Mouse (Mus musculus) heart, postnatal 25 days (tissue): ENCODE results near the gene Cyp4f39. TPM values are rescaled to one million over a fixed set of nuclear protein-coding genes. Genes with fewer than 3 reads are reported as not detected.

ENCODE experiments used
- DNase-seq: peaks from one replicate; pipeline ENCODE4 v3.0.0; 2022; ENCODE audit warnings: low spot score
- intact Hi-C: fragments of 180-260 bp; cut with DNase I; formaldehyde crosslinking; loops from one replicate; pipeline ENCODE4 v1.15.1; 2025
- total RNA-seq, 2 experiments: library from RNA; stranded (reverse); gene quantifications; 2 replicates each; pipeline ENCODE4 v1.2.3; 2021

The Cyp4f39 gene
- total RNA-seq, result under 1 TPM in 1 of 2 experiments, not detected in 1; 0.18 TPM

DNA sequence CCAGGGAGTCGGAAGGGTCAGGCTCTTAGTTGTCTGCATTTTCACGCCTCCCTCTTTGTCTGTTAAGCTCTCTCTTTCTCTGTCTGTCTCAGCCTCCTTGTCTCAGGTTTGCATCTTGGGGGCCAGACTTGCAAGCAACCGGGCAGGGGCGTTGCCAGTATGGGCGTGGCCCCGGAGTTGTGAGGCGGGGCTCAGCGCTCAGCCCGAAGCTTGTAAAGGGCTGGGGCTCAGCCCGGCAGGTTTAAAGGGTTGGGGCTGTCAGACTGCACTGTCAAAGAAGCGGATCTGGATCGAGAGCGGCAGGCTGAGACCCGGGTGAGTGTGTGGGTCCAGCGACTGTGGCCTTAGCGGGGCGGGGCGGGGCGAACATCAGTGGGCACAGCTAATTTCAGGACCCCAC is at the start of gene Cyp4f39:
Gene Cyp4f39, plus strand, starts transcription at position 242 of the 400 bp plus-strand sequence.
- DNase-seq, result no peak
- intact Hi-C loops, result no loop called here

DNA sequence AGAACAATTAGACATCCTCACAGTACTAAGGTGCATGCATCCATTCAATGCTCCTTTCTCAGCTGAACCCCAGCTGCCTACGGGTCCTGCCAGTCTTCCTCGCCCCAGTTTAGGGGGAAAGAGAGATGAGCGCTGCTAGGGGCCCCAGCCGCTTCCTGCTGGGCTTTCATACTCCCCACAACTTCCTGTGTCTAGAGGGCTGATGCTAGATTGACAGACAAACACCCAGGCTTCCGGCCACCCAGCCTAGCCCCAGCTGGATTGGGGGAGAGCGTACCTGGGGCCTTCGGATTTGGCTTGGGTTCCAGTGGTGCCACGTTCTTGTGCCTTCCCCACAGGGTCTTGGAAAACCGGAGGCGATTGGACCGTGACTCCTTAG is 49.8 kb upstream of the Cyp4f39 start:
- DNase-seq, result no peak
- intact Hi-C loops, result no loop called here

DNA sequence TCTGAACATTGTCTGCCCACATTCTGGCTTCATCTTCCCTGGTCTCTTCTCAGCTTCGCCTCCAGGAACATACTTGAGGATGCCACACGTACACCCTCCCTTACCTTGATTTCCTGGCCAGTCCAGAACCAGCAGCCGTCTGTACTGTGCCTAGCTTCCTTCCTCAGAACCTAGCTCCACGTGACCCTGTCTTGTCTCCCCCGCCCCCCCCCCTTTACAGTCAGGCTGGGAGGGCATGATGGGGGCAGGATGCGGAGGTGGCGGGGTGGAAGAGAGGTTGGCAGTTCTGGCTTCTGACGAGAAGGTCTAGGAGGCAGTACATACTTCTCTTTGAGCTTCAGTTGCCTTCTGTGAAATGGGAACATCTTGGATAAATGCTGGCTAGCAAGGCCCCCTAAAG is 49.1 kb upstream of the Cyp4f39 start, which contains the start of gene Rasal3:
Gene Rasal3, minus strand, starts transcription at position 167 of the 400 bp plus-strand sequence.
- DNase-seq, result no peak
- intact Hi-C loops, result no loop called here

DNA sequence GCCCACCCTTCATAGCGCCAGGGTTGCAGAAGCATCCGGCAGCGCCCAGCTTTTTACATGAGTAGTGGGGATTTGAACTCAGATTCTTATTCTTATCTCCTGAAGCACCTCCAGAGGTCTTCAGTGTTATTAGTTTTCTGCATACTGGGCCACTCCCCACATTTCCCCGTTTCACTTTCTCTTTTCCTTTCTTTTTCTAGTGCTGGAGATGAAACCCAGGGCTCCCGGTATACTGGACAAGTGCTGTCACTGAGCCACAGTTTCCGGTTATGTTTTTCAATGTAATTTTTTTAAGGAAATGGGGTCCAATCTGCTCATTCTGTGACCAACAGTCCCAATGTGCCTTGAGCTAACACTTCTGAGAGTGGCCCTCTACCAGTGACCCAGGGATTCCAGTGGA is 40.6 kb upstream of the Cyp4f39 start:
- intact Hi-C loops, result no loop called here
- DNase-seq, result no peak

DNA sequence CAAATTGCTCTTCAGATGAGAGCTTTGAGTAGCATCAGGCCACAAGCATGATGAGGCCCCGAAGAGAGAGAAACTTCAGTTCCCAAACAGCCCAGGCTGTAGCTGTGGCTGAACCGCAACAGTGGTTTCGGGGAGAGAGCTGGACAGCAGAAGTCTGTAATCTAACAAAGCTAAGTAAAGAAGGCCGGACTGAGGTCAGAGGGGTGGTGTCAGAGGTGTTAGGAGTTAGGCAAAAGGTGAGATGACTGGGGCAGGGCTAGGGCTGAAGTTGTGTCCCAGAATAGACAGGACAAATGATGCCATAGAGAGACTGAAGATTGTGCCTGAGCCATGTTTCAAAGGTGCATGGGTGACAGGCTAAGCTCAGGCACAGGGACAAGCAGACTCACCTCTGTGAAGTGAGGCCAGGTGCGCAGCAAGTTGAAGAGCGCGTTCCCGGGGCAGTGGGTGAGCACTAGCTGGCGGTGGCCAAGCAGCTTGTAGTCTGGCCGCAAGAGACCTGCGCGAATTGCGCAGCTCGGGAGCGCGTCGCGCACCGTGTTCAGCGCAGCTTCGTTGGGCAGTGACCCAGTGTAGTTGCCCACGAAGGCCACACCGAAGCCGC is 37.0 kb upstream of the Cyp4f39 start:
- no peak for DNase-seq
- intact Hi-C loops, result no loop called here

DNA sequence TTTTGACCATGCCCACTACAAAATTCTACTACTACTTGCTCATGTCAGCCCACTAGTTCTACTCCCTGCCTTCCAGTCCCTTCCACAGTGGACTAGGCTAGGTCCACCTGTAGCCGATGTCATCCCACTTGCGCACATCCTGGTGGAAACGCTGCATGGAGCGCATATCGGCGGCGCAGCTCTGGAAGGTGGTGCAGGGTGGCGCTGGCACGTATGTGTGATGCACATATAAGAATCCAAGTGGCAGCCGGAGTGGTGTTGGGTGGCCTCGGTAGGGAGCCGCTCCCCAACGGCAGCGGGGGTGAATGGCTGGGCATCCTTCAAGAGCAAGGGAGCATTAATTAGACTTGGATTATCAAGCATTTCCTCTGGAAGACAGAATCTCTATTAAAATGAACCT is 35.8 kb upstream of the Cyp4f39 start:
- no peak for DNase-seq
- intact Hi-C loops, result no loop called here

DNA sequence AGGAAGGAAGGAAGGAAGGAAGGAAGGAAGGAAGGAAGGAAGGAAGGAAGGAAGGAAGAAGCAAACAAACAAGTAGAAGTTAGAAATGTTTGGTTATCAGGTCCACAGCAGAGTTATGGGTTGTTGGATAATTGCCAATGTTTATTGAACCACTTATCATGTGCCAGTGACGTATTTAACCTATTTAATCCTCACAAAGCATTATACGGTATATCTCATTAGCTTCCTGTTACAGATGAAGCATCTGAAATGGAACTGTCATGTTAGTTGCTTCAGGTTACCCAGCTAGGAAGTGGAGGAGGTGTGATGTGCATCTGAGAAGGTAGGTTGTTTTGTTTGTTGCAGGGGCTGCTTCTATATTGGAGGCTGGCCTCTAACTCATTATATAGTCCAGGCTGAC is 32.5 kb upstream of the Cyp4f39 start:
- DNase-seq, result no peak
- intact Hi-C loops, result no loop called here

DNA sequence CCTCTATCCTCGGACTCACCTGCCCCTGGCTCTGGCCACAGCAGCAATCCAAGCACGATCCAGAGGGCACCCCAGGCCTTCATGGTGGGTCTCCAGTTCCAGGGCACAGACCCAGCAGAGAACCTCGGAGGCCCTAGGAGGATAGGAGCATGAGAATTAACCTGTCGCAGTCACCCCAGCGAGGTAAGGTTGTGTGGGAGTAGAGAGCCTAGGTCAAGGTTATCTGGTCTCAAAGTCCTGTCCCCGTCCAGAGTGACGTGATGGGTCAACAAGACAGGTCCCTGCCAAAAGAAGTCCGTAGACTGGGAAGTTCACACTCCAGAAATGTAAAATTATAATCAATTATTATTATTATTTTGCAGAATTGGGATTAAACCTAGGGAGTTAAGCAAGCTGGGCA is 31.7 kb upstream of the Cyp4f39 start:
- intact Hi-C loops, result no loop called here
- no peak for DNase-seq

DNA sequence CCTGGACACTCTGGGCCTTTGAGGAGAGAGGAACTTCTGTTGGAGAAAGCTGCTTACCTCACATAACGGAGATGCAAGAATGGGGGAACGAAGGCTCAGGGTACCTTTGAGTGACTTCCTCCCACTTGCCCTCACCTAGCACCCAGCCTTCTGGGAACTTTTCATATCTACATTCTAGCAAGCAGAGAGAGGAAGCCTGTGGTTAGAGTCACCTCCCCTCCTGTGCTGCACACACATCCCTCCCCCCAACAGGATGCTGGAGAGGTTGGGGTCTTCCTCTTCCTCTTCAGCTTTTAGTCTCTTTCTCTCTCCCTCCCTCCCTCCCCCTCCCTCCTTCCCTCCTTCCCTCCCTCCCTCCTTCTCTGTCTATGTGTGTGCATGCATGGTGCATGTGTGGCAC is 28.5 kb upstream of the Cyp4f39 start, which contains the start of gene Pglyrp2:
Gene Pglyrp2, minus strand, starts transcription at position 134 of the 400 bp plus-strand sequence.
- intact Hi-C loops, result no loop called here
- DNase-seq, result no peak

DNA sequence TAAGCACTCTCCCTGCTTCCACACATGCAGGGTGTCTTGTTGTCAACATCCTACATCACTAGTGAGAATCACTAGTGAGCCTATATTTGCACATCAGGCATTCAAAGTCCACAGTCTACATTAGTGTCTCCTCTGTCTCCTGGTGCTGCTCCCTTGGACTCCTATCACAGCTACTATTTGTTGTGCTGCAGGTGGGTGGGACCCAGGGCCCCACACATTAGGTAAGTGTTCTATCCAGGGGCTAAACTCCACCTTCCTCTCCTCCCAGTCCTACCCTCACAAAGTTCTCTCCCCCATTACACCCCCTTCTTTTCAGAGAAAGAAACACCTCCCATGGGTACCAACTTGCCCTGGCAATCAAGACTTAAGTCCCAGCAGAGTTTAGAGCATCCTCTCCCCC is 25.9 kb upstream of the Cyp4f39 start:
- DNase-seq, result no peak
- intact Hi-C loops, result no loop called here

DNA sequence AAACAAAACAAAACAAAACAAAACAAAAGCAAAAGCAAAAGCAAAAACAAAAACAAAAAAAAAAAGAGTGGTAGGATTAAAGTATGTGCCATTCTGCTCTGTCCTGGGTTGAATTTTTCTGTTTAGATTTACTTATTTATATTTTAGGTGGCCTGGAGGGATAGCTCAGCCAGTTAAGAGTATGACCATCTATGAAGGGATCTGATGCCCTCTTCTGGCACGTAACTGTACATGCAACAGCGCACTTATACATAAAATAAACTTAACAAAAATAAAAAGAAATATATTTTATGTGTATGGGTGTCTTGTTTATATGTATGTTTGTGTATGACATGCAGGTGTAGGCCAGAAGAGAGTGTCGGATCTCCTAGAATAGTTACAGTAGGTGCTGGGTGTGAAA is 20.6 kb upstream of the Cyp4f39 start:
- no peak for DNase-seq
- intact Hi-C loops, result loop anchor here (5.0 kb wide), 1 partner anchor 85 kb away; no protein-coding TSS in a partner anchor

DNA sequence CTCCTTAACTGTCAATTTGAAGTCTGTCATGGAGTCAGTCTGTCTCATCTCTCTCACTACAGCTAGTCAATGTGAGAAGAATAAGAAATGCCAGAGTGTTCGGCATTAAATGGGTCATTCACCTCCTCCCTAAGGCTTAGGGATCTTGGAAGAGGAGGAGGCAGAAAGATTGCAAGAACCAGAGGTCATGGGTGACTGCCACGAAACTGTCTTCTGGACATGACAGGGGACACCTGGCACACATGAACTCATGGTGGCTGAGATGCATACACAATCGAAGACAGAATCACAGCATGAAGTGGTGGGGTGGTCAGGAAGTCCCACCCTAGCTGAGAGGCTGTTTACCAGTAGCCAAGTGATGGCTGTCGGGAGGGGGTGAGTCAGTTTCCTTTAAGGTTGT is 18.2 kb upstream of the Cyp4f39 start:
- DNase-seq, result no peak
- intact Hi-C loops, result loop anchor here (5.0 kb wide), 1 partner anchor 87 kb away; no protein-coding TSS in a partner anchor

DNA sequence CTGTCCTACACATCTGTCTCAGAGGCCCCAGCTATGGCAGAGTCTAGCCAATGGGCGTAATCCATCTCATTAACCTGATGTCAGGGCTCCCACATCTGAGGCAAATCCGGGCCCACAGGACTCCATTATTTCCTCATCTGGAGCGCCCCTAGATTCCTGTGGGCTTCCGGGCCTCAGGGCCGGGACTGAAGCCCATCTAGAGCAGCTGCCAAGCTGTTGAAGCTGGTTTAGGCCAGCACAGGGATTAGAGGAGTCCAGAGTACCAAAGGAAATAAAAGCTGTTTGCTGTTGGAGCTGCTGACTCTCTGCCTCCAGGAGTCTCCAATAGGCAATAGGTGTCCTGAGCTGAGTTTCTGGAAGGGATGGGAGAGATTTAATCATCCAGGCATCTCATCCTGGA is 17.4 kb upstream of the Cyp4f39 start:
- no peak for DNase-seq
- intact Hi-C loops, result no loop called here

DNA sequence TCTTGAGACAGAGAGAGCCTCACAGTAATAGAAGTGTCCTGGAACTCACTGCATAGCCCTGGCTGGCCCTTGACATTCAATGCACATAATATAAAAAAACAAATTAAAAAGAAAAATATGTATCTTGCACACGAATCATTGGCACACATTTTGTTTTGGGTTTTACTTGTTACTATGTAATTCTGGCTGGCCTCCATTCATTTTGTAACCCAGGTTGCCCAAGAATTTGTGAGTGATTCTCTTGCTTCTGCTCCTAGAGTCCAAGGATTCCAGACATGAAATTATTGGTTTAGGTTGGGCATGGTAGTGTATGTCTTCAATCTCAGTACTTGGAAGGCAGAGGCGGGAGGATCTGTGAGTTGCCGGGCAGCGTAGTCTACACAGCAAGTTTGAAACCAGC is 15.4 kb upstream of the Cyp4f39 start:
- intact Hi-C loops, result no loop called here
- no peak for DNase-seq

DNA sequence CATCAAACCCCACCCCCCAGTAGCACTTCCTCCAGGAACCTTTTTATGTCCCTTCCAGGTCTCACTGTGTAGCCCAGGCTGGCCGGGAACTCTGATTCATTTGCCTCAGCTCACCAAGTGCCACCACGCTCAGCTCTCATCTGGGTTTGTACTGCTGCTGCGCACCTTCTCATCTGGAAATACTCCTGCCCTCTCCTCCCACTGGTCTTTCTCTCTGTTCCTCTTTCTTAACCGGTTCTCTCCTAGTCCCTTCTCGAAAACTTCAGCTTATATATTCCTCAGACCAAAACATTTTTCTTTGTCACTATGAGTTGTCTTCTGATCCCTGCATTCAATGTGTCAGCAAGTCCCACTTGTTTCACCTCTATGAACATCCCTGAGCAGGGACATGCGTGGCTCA is 9.3 kb upstream of the Cyp4f39 start:
- intact Hi-C loops, result no loop called here

DNA sequence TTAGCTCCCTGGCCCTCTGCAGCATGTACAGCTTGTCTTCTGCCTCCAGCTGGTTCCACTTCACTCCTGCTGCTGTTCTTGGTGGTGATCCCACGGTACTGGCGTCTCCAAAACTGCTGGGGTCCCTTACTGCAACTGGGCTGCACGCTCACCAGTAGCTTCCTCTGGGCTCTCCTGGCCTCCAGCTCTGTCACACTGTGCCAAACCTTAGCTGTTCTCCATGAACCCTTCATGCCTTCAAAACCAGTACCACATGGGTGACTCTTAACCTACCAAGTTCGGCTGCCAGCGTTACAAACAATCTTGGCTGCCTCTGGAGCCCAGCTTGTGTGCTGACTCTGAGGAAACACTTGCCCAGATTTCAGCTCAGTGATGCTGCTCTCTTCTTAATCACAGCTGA is 7.5 kb upstream of the Cyp4f39 start:
- intact Hi-C loops, result no loop called here
- peak; percentile 39 for DNase-seq

More for the DNA sequence above, 9.3 kb upstream of the Cyp4f39 start:
- DNase-seq, result no peak

DNA sequence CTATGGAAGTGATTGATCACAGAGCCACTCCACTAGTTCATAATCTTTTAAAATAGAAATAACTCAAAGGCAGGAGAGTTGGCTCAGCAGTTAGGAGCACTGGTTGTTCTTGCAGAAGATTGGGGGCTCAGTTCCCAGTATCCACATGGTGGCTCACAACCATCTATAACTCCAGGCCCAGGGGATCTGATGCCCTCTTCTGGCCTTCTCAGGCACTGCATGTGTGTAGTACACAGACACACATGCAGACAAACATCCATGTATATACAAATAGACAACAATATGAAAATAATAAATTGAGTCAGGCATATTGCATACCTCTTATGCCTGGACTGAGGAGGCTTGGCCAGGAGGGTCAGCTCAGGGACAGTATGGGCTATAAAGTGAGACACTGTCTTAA is 5.3 kb upstream of the Cyp4f39 start:
- intact Hi-C loops, result no loop called here
- DNase-seq, result no peak

DNA sequence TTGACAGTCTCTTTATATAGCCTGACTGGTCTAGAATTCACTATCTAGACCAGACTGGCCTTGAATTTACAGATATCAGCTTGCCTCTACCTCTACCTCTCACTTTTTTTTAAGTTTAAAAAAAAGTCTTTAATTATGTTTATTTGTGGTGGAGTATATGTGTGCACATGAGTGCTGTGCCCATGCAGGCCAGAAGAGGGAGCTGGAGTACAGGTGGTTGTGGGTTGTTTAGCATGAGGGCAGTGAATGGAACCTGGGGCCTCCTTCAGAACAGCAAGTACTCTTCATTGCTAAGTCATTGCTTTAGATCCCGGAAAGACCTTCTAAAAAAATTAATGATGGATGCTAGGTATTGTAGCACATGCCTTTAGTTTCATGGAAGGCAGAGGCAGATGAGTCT is 3.5 kb upstream of the Cyp4f39 start:
- no peak for DNase-seq
- intact Hi-C loops, result no loop called here

DNA sequence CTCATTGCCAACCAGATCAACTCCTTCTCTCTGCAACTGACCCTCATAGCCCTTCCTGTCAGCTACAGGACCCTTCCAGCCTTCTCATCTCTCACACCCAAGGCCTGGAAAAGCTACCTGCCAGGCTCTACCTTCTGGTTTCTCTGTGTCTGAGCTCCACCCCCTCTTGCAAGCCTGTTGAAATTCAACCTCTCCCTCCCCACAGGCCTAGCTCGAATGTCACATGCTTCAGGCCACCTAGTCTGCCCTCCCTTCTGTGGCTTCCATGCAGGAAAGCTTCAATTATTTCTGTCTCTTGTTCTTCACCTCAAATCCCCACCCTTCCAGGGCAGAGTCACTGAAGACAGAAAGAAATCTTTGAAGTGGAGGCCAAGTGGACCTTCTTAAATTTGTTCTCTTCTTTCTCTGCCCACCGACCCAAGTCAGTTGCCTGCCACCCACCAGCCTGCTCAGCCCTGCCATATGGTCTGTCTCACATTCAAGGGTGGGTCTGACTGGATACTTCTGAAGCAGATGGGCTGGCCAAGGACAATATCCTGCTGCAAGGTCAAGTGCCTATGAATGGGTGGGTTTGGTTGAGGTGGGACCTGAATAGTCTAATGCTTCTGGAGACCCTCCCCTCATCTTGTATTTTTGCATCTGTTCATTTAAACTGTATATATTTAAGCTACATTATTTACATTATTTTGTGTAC is 1.5 kb upstream of the Cyp4f39 start:
- no peak for DNase-seq

DNA sequence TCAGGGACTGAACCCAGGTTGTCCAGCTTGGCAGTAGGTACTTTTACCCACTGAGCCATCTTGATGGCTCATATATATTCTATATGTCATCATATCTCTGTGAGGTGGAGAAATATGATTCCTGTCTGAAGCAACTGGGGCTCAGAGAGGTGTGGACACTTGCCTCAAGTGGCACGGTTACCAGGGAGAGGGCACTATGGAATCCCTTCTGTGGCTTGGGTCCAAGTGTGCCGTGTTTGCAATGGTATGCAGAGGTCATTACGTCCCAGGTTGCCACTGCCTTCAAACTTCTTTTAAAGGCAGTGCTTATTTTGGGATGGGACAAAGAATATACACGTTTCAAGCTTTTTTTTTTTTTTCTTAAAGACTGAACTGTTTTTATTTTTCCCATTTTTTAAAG is 1.7 kb downstream of the Cyp4f39 start:
- DNase-seq, result no peak
- intact Hi-C loops, result no loop called here

More for the DNA sequence above, 1.5 kb upstream of the Cyp4f39 start:
- intact Hi-C loops, result no loop called here

DNA sequence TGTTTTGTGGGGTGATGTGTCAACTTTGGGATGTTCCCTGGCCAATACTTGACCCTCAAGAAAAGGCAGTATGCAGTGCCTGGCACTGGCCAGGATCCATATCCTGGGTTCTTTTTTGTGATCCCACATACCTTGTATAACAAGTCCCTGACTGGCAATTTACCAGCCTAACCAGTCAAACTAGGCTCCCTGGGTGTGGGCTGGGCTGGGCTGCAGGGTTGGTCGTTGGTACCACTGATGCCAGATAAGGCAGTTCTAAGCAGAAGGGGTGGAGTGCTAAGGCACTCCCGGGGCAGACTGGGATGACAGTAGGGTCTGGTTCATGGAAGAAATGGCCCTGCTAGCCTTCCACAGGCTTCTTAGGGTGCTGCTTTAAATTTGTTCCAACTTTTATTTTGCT is 2.5 kb downstream of the Cyp4f39 start:
- intact Hi-C loops, result no loop called here
- DNase-seq, result no peak

DNA sequence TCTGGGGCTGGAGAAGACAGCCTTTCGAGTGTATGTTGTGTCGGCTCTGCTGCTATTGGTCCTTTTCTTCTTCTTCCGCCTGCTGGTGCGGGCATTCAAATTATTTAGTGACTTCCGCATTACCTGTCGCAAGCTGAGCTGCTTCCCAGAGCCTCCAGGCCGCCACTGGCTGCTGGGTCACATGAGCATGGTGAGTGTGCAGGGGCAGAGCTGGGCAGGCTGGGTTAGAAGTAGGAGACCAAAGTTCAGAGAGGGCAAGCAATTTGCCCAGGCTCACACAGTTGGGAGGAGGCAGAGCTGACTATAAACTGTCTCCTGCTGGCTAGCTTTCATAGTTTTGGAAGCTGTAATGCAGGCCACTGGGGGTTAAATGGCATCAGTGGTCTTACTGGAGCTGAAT is 16.0 kb downstream of the Cyp4f39 start:
- intact Hi-C loops, result no loop called here
- no peak for DNase-seq
